Mouse (Mus musculus): ENCODE data around the gene Slc8a2. TPM values are rescaled to one million over a fixed set of nuclear protein-coding genes. Genes with fewer than 3 reads are reported as not detected.

Gene Slc8a2
- not detected in 2 replicates for total RNA-seq (2017)

- ATAC-seq (replicated peaks in 1 of 2; ENCODE audit: insufficient read depth in 1 of 2, low FRiP score in 2 of 2, low TSS enrichment in 1 of 2, low read depth in 1 of 2, poor library complexity in 2 of 2, severe bottlenecking in 2 of 2): peak; percentile 65 to 76
These were observed at the start of gene Slc8a2 for GRCm38 (mm10) chr7:16129421-16129845. Gene Slc8a2 (plus strand): TSS chr7:16129826.

GRCm38 (mm10) chr7:16079947-16080346 lies 49.7 kb upstream of the Slc8a2 start:
- no peak for ATAC-seq (replicated peaks in 1 of 2; ENCODE audit: insufficient read depth in 1 of 2, low FRiP score in 2 of 2, low TSS enrichment in 1 of 2, low read depth in 1 of 2, poor library complexity in 2 of 2, severe bottlenecking in 2 of 2)

- no peak for ATAC-seq (replicated peaks in 1 of 2; ENCODE audit: insufficient read depth in 1 of 2, low FRiP score in 2 of 2, low TSS enrichment in 1 of 2, low read depth in 1 of 2, poor library complexity in 2 of 2, severe bottlenecking in 2 of 2)
These were observed 49.0 kb upstream of the Slc8a2 start for GRCm38 (mm10) chr7:16080581-16080980.

DNA sequence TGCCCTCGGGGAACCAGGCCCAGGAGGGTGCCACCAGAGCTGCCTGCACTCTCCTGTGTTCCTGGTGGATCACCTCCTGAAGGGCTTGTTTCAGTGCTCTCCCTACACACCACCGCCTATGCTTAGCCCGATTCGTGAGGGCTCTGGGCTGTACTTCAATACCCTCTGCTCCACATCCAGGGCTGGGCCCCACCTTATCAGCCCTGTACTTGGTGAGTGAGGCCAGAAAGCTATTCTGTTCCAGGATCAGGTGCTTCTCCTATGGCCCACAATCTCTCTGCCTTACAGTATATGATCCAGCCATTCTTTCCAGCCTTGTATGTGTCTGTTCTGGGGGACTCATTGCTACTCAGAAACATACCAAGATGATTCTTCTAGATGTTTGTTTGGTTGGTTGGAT lies 46.3 kb upstream of the Slc8a2 start:
- ATAC-seq (replicated peaks in 1 of 2; ENCODE audit: insufficient read depth in 1 of 2, low FRiP score in 2 of 2, low TSS enrichment in 1 of 2, low read depth in 1 of 2, poor library complexity in 2 of 2, severe bottlenecking in 2 of 2): no peak

DNA sequence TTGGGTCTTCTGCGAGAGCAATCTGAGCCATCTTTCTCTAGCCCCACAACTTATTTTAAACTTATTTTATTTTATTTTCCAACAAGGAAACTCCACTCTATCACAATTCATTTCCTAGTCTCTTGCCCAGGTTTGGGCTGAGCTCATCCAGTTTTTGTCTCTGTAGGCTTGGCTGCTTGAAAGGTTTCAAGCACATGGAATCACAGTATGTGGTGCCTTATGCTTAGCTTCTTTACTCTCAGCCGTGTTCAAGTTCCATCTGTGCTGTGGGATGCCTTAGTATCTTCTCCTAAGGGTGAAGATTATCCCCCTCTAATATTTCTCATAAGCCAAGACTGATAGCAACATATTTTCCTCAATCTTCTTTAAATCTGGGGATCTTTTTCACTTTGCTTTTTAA lies 42.0 kb upstream of the Slc8a2 start:
- ATAC-seq (replicated peaks in 1 of 2; ENCODE audit: insufficient read depth in 1 of 2, low FRiP score in 2 of 2, low TSS enrichment in 1 of 2, low read depth in 1 of 2, poor library complexity in 2 of 2, severe bottlenecking in 2 of 2): no peak

- no peak for ATAC-seq (replicated peaks in 1 of 2; ENCODE audit: insufficient read depth in 1 of 2, low FRiP score in 2 of 2, low TSS enrichment in 1 of 2, low read depth in 1 of 2, poor library complexity in 2 of 2, severe bottlenecking in 2 of 2)
These were observed 35.0 kb upstream of the Slc8a2 start for GRCm38 (mm10) chr7:16094592-16094991.

DNA sequence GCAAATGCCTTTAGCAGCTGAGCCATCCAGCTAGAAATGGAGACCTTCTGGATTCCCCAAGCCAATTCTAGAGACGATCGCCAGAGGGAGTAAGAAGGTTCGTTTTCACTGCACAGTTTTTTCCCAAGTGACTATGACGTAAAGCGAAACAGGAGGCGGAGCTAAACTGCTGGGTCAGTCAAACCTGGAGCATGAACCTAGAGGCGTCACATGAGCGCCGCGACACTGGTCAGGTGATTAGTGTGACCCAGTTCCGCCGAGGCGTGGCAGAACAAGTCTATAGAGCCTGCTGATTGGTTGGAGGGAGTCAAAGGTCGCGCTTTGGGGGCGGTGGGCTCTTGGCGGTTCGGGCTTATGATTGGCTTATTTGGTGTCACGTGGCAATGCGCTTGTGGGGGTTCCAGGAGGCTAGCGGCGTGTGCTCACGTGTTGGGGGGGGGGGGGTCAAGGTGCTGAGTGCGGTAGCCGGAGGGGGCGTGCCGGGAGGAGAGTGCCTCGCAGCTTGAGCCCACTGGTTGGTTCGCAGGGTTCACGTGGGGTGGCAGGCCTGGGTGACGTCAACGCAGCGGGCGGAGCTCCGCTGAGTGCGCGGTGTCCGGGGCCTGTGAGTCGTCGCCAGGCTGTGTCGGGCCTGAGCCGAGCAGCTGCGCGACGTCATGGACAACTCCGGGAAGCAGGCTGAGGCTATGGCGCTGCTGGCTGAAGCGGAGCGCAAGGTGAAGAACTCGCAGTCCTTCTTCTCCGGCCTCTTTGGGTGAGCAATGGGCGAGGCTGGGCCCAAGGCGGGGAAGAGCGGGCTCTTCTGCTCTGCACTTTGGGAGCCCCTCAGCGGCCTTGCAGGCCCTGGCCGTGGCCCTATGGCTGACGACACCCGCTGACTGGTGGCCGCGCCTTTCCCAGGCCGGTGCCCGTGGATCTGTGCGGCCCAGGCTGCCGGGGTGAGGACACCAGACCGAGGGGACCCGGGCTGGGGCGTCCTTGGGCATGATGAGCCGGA lies 31.3 kb upstream of the Slc8a2 start, which contains the start of gene Napa:
Napa (plus strand) TSS at position 438 of the 997 bp plus-strand sequence.
- peak; percentile 90 to 93 for ATAC-seq (replicated peaks in 1 of 2; ENCODE audit: insufficient read depth in 1 of 2, low FRiP score in 2 of 2, low TSS enrichment in 1 of 2, low read depth in 1 of 2, poor library complexity in 2 of 2, severe bottlenecking in 2 of 2)

- ATAC-seq (replicated peaks in 1 of 2; ENCODE audit: insufficient read depth in 1 of 2, low FRiP score in 2 of 2, low TSS enrichment in 1 of 2, low read depth in 1 of 2, poor library complexity in 2 of 2, severe bottlenecking in 2 of 2): no peak
These were observed 29.7 kb upstream of the Slc8a2 start for GRCm38 (mm10) chr7:16099901-16100300.

GRCm38 (mm10) chr7:16101081-16101480 lies 28.5 kb upstream of the Slc8a2 start:
- ATAC-seq (replicated peaks in 1 of 2; ENCODE audit: insufficient read depth in 1 of 2, low FRiP score in 2 of 2, low TSS enrichment in 1 of 2, low read depth in 1 of 2, poor library complexity in 2 of 2, severe bottlenecking in 2 of 2): no peak

DNA sequence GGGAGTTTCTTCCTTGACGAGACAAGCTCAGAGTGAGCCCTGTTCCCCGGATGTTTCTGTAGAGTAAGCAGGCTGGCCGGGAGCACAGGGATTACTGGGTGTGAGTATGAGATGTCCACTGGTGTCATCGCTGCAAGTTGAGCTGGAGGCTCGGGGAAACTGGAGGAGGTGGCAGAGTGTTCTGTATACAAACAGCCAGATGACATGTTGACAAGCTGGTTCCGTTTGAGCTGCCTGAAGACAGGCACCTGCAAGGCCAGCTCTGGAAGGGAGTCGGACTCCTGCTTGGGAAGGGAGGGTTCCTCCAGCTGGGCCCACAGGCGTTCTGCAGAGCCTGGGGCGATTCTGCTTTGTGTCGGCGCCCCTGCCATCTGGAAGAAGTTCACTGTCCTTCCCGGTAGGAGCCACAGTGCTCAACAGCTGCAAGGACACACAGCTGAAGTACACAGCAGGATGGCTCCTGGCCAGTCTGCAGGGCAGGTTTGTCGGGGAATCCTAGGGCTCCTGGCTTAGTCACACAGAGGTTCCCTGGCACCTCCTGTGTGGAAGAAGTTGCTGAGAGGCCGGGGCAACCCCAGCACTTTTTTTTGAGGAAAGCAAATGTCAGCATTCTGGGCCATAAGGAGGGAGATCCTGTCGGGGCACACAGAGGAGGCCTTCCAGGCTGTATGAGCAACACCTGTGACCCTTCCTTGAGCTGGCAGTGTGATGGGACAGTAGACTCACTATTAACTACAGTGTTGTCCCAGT lies 27.7 kb upstream of the Slc8a2 start:
- ATAC-seq (replicated peaks in 1 of 2; ENCODE audit: insufficient read depth in 1 of 2, low FRiP score in 2 of 2, low TSS enrichment in 1 of 2, low read depth in 1 of 2, poor library complexity in 2 of 2, severe bottlenecking in 2 of 2): no peak

DNA sequence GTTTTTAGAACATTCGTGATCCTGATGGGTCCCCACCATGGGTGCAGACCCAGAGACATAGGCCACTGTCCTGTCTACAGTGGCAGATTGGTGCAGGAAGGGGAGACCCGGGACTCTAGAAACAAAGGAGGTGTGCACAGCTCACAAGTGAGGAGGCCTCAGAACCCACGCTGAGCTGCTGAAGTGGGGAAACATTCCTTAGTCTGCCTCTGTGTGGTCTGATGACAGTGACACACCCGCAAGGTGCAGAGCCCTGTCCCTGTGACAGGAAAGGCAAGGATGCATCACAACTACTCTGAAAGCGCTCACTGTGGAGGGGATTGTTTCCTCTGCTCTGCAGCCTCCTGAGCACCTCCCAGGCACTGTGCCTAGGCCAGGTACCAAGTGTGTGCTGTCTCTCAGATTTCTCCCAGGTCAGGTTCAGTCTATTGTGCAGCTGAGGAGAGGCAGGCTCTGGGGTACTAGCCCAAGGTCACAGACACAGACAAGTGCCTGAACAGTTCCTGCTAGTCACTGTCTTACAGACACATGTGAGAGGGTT lies 26.9 kb upstream of the Slc8a2 start:
- ATAC-seq (replicated peaks in 1 of 2; ENCODE audit: insufficient read depth in 1 of 2, low FRiP score in 2 of 2, low TSS enrichment in 1 of 2, low read depth in 1 of 2, poor library complexity in 2 of 2, severe bottlenecking in 2 of 2): no peak

DNA sequence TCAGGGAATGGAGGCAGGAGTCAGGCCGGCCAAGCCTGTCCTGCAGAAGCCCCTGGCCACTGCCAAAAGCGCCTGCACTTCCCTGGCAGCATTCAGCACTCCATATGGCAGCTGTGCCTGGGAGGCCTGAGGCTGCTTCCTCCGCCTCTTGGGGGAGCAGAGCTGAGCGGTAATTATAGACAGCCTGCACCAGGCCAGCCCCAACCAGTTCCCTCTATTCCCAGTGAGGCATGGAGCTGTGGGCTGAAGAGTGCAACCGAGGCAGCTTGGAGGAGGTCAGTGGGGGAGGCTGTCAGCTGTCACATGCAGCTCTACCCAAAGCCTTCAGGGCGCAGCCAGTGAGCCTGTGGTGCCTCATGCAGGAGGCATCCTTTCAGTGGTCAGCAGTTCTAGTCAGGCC lies 25.9 kb upstream of the Slc8a2 start:
- no peak for ATAC-seq (replicated peaks in 1 of 2; ENCODE audit: insufficient read depth in 1 of 2, low FRiP score in 2 of 2, low TSS enrichment in 1 of 2, low read depth in 1 of 2, poor library complexity in 2 of 2, severe bottlenecking in 2 of 2)

DNA sequence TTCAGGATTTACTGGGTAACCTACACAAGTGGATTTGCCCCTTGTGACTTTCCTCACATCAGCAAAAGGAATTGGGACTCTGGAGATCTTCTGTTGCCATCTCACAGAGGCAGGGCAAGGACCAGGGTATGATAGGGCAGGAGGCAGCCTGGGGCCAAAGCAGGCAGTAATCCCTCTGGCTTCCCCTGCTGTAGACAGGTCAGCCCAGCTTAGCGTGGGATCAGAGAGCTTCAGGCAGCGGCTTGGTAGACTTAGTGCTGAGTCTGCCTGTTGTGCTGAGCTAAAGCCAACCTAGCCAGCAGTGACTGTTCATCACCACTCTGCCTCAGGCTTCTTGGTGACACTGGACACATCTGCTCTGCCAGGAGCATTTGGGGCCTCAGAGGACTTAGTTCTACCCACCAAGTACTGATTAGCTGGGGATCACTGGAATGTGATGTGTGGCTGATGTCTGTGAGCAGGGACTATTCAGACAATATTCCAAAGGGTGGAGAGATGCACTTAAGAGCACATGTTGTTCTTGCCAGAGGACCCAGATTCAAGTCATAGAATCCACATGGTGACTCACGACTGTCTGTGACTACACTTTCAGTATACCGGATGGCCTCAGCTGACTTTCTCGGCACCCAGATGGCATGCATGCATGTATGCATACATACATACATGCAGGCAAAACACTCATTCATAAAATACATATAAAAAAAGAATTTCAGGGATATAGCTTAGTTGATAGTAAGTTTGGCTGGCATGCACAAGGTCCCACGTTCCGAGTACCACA lies 24.8 kb upstream of the Slc8a2 start:
- ATAC-seq (replicated peaks in 1 of 2; ENCODE audit: insufficient read depth in 1 of 2, low FRiP score in 2 of 2, low TSS enrichment in 1 of 2, low read depth in 1 of 2, poor library complexity in 2 of 2, severe bottlenecking in 2 of 2): no peak

GRCm38 (mm10) chr7:16108886-16109542 lies 20.6 kb upstream of the Slc8a2 start:
- ATAC-seq (replicated peaks in 1 of 2; ENCODE audit: insufficient read depth in 1 of 2, low FRiP score in 2 of 2, low TSS enrichment in 1 of 2, low read depth in 1 of 2, poor library complexity in 2 of 2, severe bottlenecking in 2 of 2): no peak

- ATAC-seq (replicated peaks in 1 of 2; ENCODE audit: insufficient read depth in 1 of 2, low FRiP score in 2 of 2, low TSS enrichment in 1 of 2, low read depth in 1 of 2, poor library complexity in 2 of 2, severe bottlenecking in 2 of 2): no peak
These were observed 19.5 kb upstream of the Slc8a2 start for GRCm38 (mm10) chr7:16110158-16110557.

DNA sequence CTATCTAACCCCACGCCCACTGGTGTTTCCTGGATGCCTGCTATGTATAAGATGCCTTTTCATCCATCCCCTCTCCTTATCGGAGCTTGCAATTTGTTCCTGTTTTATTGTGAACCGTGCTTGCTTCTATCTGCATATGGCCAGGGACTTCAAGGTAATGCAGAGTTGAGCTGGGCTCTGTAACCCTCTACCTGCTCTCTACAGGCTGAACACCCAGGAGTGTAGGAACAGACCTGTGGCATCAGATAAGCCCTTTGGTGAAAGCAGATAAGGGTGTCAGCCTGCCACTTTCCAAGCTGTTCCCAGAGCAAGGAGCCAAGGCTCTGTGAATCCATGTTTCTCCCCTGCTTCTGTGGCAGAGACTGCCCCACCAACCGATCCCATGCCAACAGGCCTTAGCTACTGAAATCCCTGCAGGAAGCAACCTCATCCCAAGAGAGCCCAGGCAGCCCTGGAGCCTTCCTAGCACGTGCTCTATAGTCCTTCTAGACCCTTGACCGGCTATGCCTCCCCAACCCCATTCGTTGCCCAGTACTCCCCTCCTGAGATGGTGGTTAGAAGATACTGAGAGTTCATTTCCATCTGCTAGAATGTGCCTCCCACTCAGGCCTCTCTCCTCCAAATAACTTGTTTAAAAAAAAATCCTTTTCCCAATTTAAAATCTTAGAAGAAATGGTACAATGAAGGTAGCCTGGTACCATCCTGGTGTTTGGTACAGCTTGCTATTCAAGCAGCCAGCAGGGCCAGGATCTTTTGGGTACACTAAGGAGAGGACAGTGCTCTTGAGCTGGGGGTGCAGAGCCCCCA lies 18.1 kb upstream of the Slc8a2 start:
- ATAC-seq (replicated peaks in 1 of 2; ENCODE audit: insufficient read depth in 1 of 2, low FRiP score in 2 of 2, low TSS enrichment in 1 of 2, low read depth in 1 of 2, poor library complexity in 2 of 2, severe bottlenecking in 2 of 2): no peak
